Mouse (Mus musculus) CH12.LX (cell line): ENCODE data around the gene Zfp62. TPM values are rescaled to one million over a fixed set of nuclear protein-coding genes. Genes with fewer than 3 reads are reported as not detected.

Experiments used
- DNase-seq: peaks from one replicate; pipeline ENCODE4 v3.0.0-alpha.2; 2013; ENCODE audit errors: extremely low read depth
- H3K27ac ChIP-seq: 2 replicates; pipeline ENCODE4 v1.5.1; 2012; ENCODE audit warnings: low read depth, mild to moderate bottlenecking, control low read depth, moderate library complexity; ENCODE audit not compliant: insufficient read depth
- H3K27me3 ChIP-seq: replicated peaks from 2 replicates; pipeline ENCODE3; 2012; ENCODE audit warnings: inconsistent platforms
- H3K36me3 ChIP-seq, 2 experiments: replicated peaks in 1 of 2; 2 replicates each; pipeline versions ENCODE3 to v1.6.1; 2012; ENCODE audit warnings: inconsistent platforms in 1 of 2, low read length in 1 of 2, mild to moderate bottlenecking in 1 of 2, mixed read lengths in 1 of 2, moderate library complexity in 1 of 2; ENCODE audit not compliant: control insufficient read depth in 1 of 2, insufficient read depth in 1 of 2
- H3K4me1 ChIP-seq, 2 experiments: 2 replicates each; pipeline ENCODE4 v1.6.1; 2012; ENCODE audit warnings: inconsistent platforms in 1 of 2, moderate library complexity in 1 of 2; ENCODE audit not compliant: insufficient read depth in 2 of 2, control insufficient read depth in 1 of 2
- H3K4me2 ChIP-seq: 2 replicates; pipeline ENCODE4 v1.6.1; 2012; ENCODE audit warnings: low read depth, mild to moderate bottlenecking, control low read depth; ENCODE audit not compliant: poor library complexity, insufficient read depth, severe bottlenecking
- H3K4me3 ChIP-seq, 3 experiments: fragments of 150-350 bp in 1 of 3; sonication (generic) in 1 of 3; replicated peaks in 1 of 3; 2 replicates each; pipeline versions ENCODE3 to v1.5.1; 2011 to 2012; ENCODE audit warnings: low read depth in 2 of 3, low read length in 2 of 3, mild to moderate bottlenecking in 2 of 3, moderate library complexity in 2 of 3, control low read depth in 1 of 3, improper control_type of control experiment in 1 of 3, inconsistent platforms in 1 of 3, mixed read lengths in 1 of 3; ENCODE audit not compliant: poor library complexity in 1 of 3
- H3K79me2 ChIP-seq: replicated peaks from 2 replicates; pipeline ENCODE4 v1.6.1; 2012; ENCODE audit warnings: mild to moderate bottlenecking, moderate library complexity; ENCODE audit not compliant: control insufficient read depth, poor library complexity, insufficient read depth, severe bottlenecking; ENCODE audit errors: extremely low read depth
- H3K9ac ChIP-seq: 2 replicates; pipeline ENCODE4 v1.6.1; 2012; ENCODE audit warnings: low read depth, mild to moderate bottlenecking, control low read depth, moderate library complexity; ENCODE audit not compliant: insufficient read depth
- H3K9me3 ChIP-seq: replicated peaks from 2 replicates; pipeline ENCODE3; 2012; ENCODE audit warnings: low read length, inconsistent platforms, mixed read lengths
- BHLHE40 ChIP-seq: IDR thresholded peaks from 2 replicates; pipeline ENCODE4 v1.6.1; 2011; ENCODE audit warnings: mild to moderate bottlenecking, low read depth, low read length, improper control_type of control experiment
- CHD1 ChIP-seq: IDR thresholded peaks from 2 replicates; pipeline ENCODE4 v1.6.1; 2012; ENCODE audit warnings: low read depth, low read length, improper control_type of control experiment, inconsistent platforms
- CHD2 ChIP-seq: IDR thresholded peaks from 2 replicates; pipeline ENCODE4 v1.6.1; 2011; ENCODE audit warnings: low read length, improper control_type of control experiment
- CTCF ChIP-seq, 2 experiments: IDR thresholded peaks in 1 of 2; conservative IDR thresholded peaks in 1 of 2; 2 replicates each; pipeline ENCODE4 v1.5.1; 2011 to 2012; ENCODE audit warnings: low read depth in 2 of 2, low read length in 2 of 2, improper control_type of control experiment in 1 of 2, inconsistent platforms in 1 of 2, mild to moderate bottlenecking in 1 of 2, moderate library complexity in 1 of 2
- E2F4 ChIP-seq: IDR thresholded peaks from 2 replicates; pipeline ENCODE4 v1.6.1; 2011; ENCODE audit warnings: low read depth, low read length, improper control_type of control experiment; ENCODE audit not compliant: insufficient replicate concordance
- ELF1 ChIP-seq: IDR thresholded peaks from 2 replicates; pipeline ENCODE4 v1.6.1; 2014; ENCODE audit warnings: low read depth, mild to moderate bottlenecking, inconsistent platforms, low read length, improper control_type of control experiment
- EP300 ChIP-seq: IDR thresholded peaks from 2 replicates; pipeline ENCODE4 v1.6.1; 2011; ENCODE audit warnings: low read length, improper control_type of control experiment
- ETS1 ChIP-seq: conservative IDR thresholded peaks from 2 replicates; pipeline ENCODE4 v1.6.1; 2012; ENCODE audit warnings: low read depth, mild to moderate bottlenecking, inconsistent platforms, low read length, improper control_type of control experiment, moderate library complexity
- GABPA ChIP-seq: IDR thresholded peaks from 2 replicates; pipeline ENCODE4 v1.6.1; 2012; ENCODE audit warnings: low read depth, low read length, improper control_type of control experiment, inconsistent platforms; ENCODE audit not compliant: insufficient replicate concordance
- HCFC1 ChIP-seq: IDR thresholded peaks from 2 replicates; pipeline ENCODE4 v1.6.1; 2012; ENCODE audit warnings: low read depth, mild to moderate bottlenecking, inconsistent platforms, low read length, improper control_type of control experiment
- IRF4 ChIP-seq: IDR thresholded peaks from 2 replicates; pipeline ENCODE4 v1.6.1; 2014; ENCODE audit warnings: low read depth, mild to moderate bottlenecking, inconsistent platforms, low read length, improper control_type of control experiment
- JUN ChIP-seq: IDR thresholded peaks from 2 replicates; pipeline ENCODE4 v1.6.1; 2011; ENCODE audit warnings: low read depth, mild to moderate bottlenecking, low read length, improper control_type of control experiment, moderate library complexity; ENCODE audit not compliant: insufficient read depth
- KAT2A ChIP-seq: IDR thresholded peaks from 2 replicates; pipeline ENCODE4 v1.6.1; 2012; ENCODE audit warnings: low read length, improper control_type of control experiment, inconsistent platforms; ENCODE audit not compliant: insufficient replicate concordance
- MAFK ChIP-seq: IDR thresholded peaks from 2 replicates; pipeline ENCODE4 v1.6.1; 2011; ENCODE audit warnings: low read length, improper control_type of control experiment; ENCODE audit not compliant: insufficient replicate concordance
- MAX ChIP-seq: IDR thresholded peaks from 2 replicates; pipeline ENCODE4 v1.6.1; 2011; ENCODE audit warnings: low read length, improper control_type of control experiment
- MAZ ChIP-seq: IDR thresholded peaks from 2 replicates; pipeline ENCODE4 v1.6.1; 2012; ENCODE audit warnings: low read depth, mild to moderate bottlenecking, inconsistent platforms, low read length, improper control_type of control experiment, moderate library complexity
- MEF2A ChIP-seq: IDR thresholded peaks from 2 replicates; pipeline ENCODE4 v1.6.1; 2014; ENCODE audit warnings: low read depth, mild to moderate bottlenecking, inconsistent platforms, low read length, improper control_type of control experiment, borderline replicate concordance
- MXI1 ChIP-seq: IDR thresholded peaks from 2 replicates; pipeline ENCODE4 v1.6.1; 2011; ENCODE audit warnings: mild to moderate bottlenecking, low read depth, low read length, improper control_type of control experiment
- MYC ChIP-seq: IDR thresholded peaks from 2 replicates; pipeline ENCODE4 v1.6.1; 2011; ENCODE audit warnings: low read depth, mild to moderate bottlenecking, improper control_type of control experiment, low read length
- NELFE ChIP-seq: IDR thresholded peaks from 2 replicates; pipeline ENCODE4 v1.6.1; 2011; ENCODE audit warnings: low read depth, low read length, improper control_type of control experiment
- NRF1 ChIP-seq: IDR thresholded peaks from 2 replicates; pipeline ENCODE4 v1.6.1; 2014; ENCODE audit warnings: low read depth, mild to moderate bottlenecking, inconsistent platforms, low read length, improper control_type of control experiment, moderate library complexity
- PAX5 ChIP-seq: IDR thresholded peaks from 2 replicates; pipeline ENCODE4 v1.6.1; 2012; ENCODE audit warnings: low read length, inconsistent platforms, mixed read lengths
- POLR2A ChIP-seq: IDR thresholded peaks from 2 replicates; pipeline ENCODE4 v1.6.1; 2011; ENCODE audit warnings: low read depth, mild to moderate bottlenecking, improper control_type of control experiment, low read length
- POLR2AphosphoS2 ChIP-seq: IDR thresholded peaks from 2 replicates; pipeline ENCODE4 v1.6.1; 2011; ENCODE audit warnings: low read depth, low read length, improper control_type of control experiment
- RAD21 ChIP-seq: IDR thresholded peaks from 2 replicates; pipeline ENCODE4 v1.6.1; 2011; ENCODE audit warnings: low read depth, mild to moderate bottlenecking, low read length, improper control_type of control experiment, moderate library complexity
- RCOR1 ChIP-seq: conservative IDR thresholded peaks from 2 replicates; pipeline ENCODE4 v1.6.1; 2012; ENCODE audit warnings: low read depth, mild to moderate bottlenecking, inconsistent platforms, low read length, improper control_type of control experiment
- SIN3A ChIP-seq: IDR thresholded peaks from 2 replicates; pipeline ENCODE4 v1.6.1; 2012; ENCODE audit warnings: low read length, improper control_type of control experiment, inconsistent platforms
- SMC3 ChIP-seq: IDR thresholded peaks from 2 replicates; pipeline ENCODE4 v1.6.1; 2011; ENCODE audit warnings: low read depth, low read length, improper control_type of control experiment
- TBP ChIP-seq: conservative IDR thresholded peaks from 2 replicates; pipeline ENCODE4 v1.6.1; 2011; ENCODE audit warnings: low read depth, low read length, improper control_type of control experiment
- TCF12 ChIP-seq: IDR thresholded peaks from 2 replicates; pipeline ENCODE4 v1.6.1; 2014; ENCODE audit warnings: low read depth, mild to moderate bottlenecking, inconsistent platforms, low read length, improper control_type of control experiment
- UBTF ChIP-seq: IDR thresholded peaks from 2 replicates; pipeline ENCODE4 v1.6.1; 2012; ENCODE audit warnings: low read depth, mild to moderate bottlenecking, inconsistent platforms, low read length, improper control_type of control experiment, moderate library complexity
- USF1 ChIP-seq: IDR thresholded peaks from 2 replicates; pipeline ENCODE4 v1.6.1; 2014; ENCODE audit warnings: low read depth, mild to moderate bottlenecking, inconsistent platforms, low read length, improper control_type of control experiment
- USF2 ChIP-seq: conservative IDR thresholded peaks from 2 replicates; pipeline ENCODE4 v1.6.1; 2011; ENCODE audit warnings: low read depth, low read length, improper control_type of control experiment
- ZC3H11A ChIP-seq: IDR thresholded peaks from 2 replicates; pipeline ENCODE4 v1.6.1; 2012; ENCODE audit warnings: low read depth, mild to moderate bottlenecking, inconsistent platforms, low read length, improper control_type of control experiment
- ZKSCAN1 ChIP-seq: IDR thresholded peaks from 2 replicates; pipeline ENCODE4 v1.6.1; 2012; ENCODE audit warnings: low read depth, inconsistent platforms, low read length, improper control_type of control experiment, borderline replicate concordance
- ZMIZ1 ChIP-seq: IDR thresholded peaks from 2 replicates; pipeline ENCODE4 v1.6.1; 2012; ENCODE audit warnings: low read depth, mild to moderate bottlenecking, inconsistent platforms, low read length, improper control_type of control experiment
- ZNF384 ChIP-seq: IDR thresholded peaks from 2 replicates; pipeline ENCODE4 v1.6.1; 2012; ENCODE audit warnings: low read depth, low read length, improper control_type of control experiment, inconsistent platforms
- dilution Hi-C: fragments of 300-500 bp; cut with MboI; formaldehyde crosslinking; loops from 2 replicates; pipeline ENCODE4 v1.14.3; 2020; ENCODE audit warnings: low sequenced_read_pairs; ENCODE audit not compliant: extremely low pct_unique_long_range_greater_than_20kb, extremely low pct_ligation_motif_present
- in situ Hi-C: fragments of 300-500 bp; cut with MboI; formaldehyde crosslinking; loops from 3 replicates; pipeline ENCODE4 v1.14.3; 2019; ENCODE audit warnings: low sequenced_read_pairs, low pct_ligation_motif_present, low pct_unique_long_range_greater_than_20kb, mixed read lengths
- polyA plus RNA-seq: library from polyadenylated mRNA; unstranded; fragments of >175 nt; gene quantifications from 2 replicates; pipeline ENCODE4 v1.2.1, GENCODE M21; 2012; ENCODE audit warnings: low read depth; ENCODE audit not compliant: insufficient read length
- total RNA-seq, 2 experiments: library from RNA; depleted of rRNA; stranded (reverse); fragments of 300-350 nt in 1 of 2; fragments of >200 nt in 1 of 2; gene quantifications; 2 replicates each; pipeline ENCODE4 v1.2.3; 2012 to 2014

The Zfp62 gene
- total and polyA plus RNA-seq, 3 experiments: 22.6 to 38.7 (median 25.3) TPM

- H3K4me1 ChIP-seq: peaks cover 8 to 59% of the 10 kb centered on the region in 2 experiments; a peak in 3 of 4 replicates
- peak within 1 kb of the TSS; percentile 88 for H3K27ac ChIP-seq
- H3K9me3 ChIP-seq: no peaks in the 10 kb centered on the region
- peak; percentile 98 for DNase-seq
- peak within 1 kb of the TSS; percentile 69 to 94 (median 72) for H3K4me3 ChIP-seq
- dilution Hi-C loops (no loop called here), in situ Hi-C loops (loop anchor here (5.0 kb wide), 1 partner anchor 372 kb away; the partner anchor contains the start of gene Irgm1)
- H3K4me2 ChIP-seq: peak within 1 kb of the TSS; percentile 55
- H3K79me2 ChIP-seq: peaks cover 32% of the 10 kb centered on the region
- no peaks in the 10 kb centered on the region for H3K36me3 ChIP-seq
- peak within 1 kb of the TSS; percentile 50 for H3K9ac ChIP-seq
- H3K27me3 ChIP-seq: no peaks in the 10 kb centered on the region
- TF ChIP-seq MEF2A (no peak), CHD2 (no peak; the same call in none of the 2 replicates), PAX5 (no peak), MYC (peak; percentile 23; the same call in 1 of the 2 replicates), MAZ (peak; percentile 51; the same call in 1 of the 2 replicates), IRF4 (peak; percentile 69; the same call in 1 of the 2 replicates), NRF1 (peak; percentile 90), ETS1 (peak; percentile 39), TCF12 (peak; percentile 61), MAFK (0 out of 2 replicates have a peak, but pooled peaks have one; percentile 15), SMC3 (no peak; the same call in none of the 2 replicates), NELFE (peak; percentile 17; the same call in 1 of the 2 replicates), TBP (0 out of 2 replicates have a peak, but pooled peaks have one; percentile 2), HCFC1 (peak; percentile 83), JUN (no peak), ZKSCAN1 (no peak), UBTF (no peak), MXI1 (peak; percentile 84), RAD21 (no peak; the same call in 1 of the 2 replicates), ZMIZ1 (peak; percentile 76), USF1 (no peak; the same call in 1 of the 2 replicates), E2F4 (0 out of 2 replicates have a peak, but pooled peaks have one; percentile 50), ZC3H11A (no peak), ZNF384 (0 out of 2 replicates have a peak, but pooled peaks have one; percentile 10), POLR2AphosphoS2 (peak; percentile 56), MAX (0 out of 2 replicates have a peak, but pooled peaks have one; percentile 12), KAT2A (peak; percentile 51; the same call in 1 of the 2 replicates), USF2 (no peak), BHLHE40 (peak; percentile 81), ELF1 (peak; percentile 88), EP300 (0 out of 2 replicates have a peak, but pooled peaks have one; percentile 15), RCOR1 (peak; percentile 65; the same call in 1 of the 2 replicates), CTCF (conservative IDR thresholded peaks at IDR 0.05 in 1 of 2, IDR thresholded peaks at IDR 0.05 in 1 of 2; ENCODE audit: low read depth in 2 of 2, low read length in 2 of 2) (no peak), SIN3A (peak; percentile 88), POLR2A (peak; percentile 53), CHD1 (peak; percentile 84), GABPA (no peak; the same call in 1 of the 2 replicates)
Measured at GRCm38 (mm10) chr11:49243727-49244594, 40.9 kb downstream of the Zfp62 start, which contains the start of gene Mgat1. Gene Mgat1 (plus strand): TSS chr11:49244191.
